Mouse (Mus musculus) liver, adult 2 months (tissue): ENCODE measurements around the gene Ctrc. TPM values are rescaled to one million over a fixed set of nuclear protein-coding genes. Genes with fewer than 3 reads are reported as not detected.

ENCODE experiments used
- DNase-seq: peaks from one replicate; pipeline ENCODE4 v3.0.0-alpha.2; 2011; ENCODE audit warnings: low read depth, low spot score; ENCODE audit errors: extremely low read depth
- H3K27ac ChIP-seq: fragments of 200-500 bp; replicated peaks from 2 replicates; pipeline ENCODE4 v1.5.1; 2012; ENCODE audit warnings: low read depth, mild to moderate bottlenecking, control low read depth, inconsistent platforms, low read length; ENCODE audit not compliant: insufficient read depth
- H3K27me3 ChIP-seq: fragments of 200-500 bp; 2 replicates; pipeline ENCODE4 v1.6.1; 2012; ENCODE audit warnings: mild to moderate bottlenecking, moderate library complexity, low read length, inconsistent platforms; ENCODE audit not compliant: control insufficient read depth, insufficient read depth
- H3K36me3 ChIP-seq: fragments of 200-500 bp; 2 replicates; pipeline ENCODE4 v1.6.1; 2012; ENCODE audit warnings: low read length, inconsistent platforms; ENCODE audit not compliant: control insufficient read depth, insufficient read depth
- H3K4me1 ChIP-seq: fragments of 200-500 bp; 2 replicates; pipeline ENCODE4 v1.6.1; 2011; ENCODE audit warnings: low read length; ENCODE audit not compliant: control insufficient read depth, insufficient read depth
- H3K4me3 ChIP-seq: fragments of 200-500 bp; 2 replicates; pipeline ENCODE4 v1.5.1; 2011; ENCODE audit warnings: low read depth, mild to moderate bottlenecking, control low read depth, low read length, moderate library complexity; ENCODE audit not compliant: insufficient read depth
- H3K79me2 ChIP-seq: fragments of 200-500 bp; 2 replicates; pipeline ENCODE4 v1.6.1; 2012; ENCODE audit warnings: inconsistent platforms, mild to moderate bottlenecking, low read length, moderate library complexity; ENCODE audit not compliant: control insufficient read depth, insufficient read depth
- H3K9ac ChIP-seq: fragments of 200-500 bp; 2 replicates; pipeline ENCODE4 v1.6.1; 2012; ENCODE audit warnings: low read depth, mild to moderate bottlenecking, control low read depth, inconsistent platforms, low read length
- CTCF ChIP-seq: fragments of 200-500 bp; IDR thresholded peaks from 2 replicates; pipeline ENCODE4 v1.5.1; 2011; ENCODE audit warnings: low read depth, low read length, control low read depth
- POLR2A ChIP-seq: fragments of 200-500 bp; IDR thresholded peaks from 2 replicates; pipeline ENCODE4 v1.6.1; 2011; ENCODE audit warnings: low read length, control low read depth; ENCODE audit not compliant: insufficient read depth; ENCODE audit errors: extremely low read depth
- WGBS: fragments of 180-500 bp; shearing (Covaris S2); methylation state at CpG from one replicate; pipeline ENCODE4 v1.1.7; 2018; 5-methylcytosine and 5-hydroxymethylcytosine counted together
- polyA plus RNA-seq: library from polyadenylated mRNA; depleted of rRNA; stranded (reverse); fragments of >200 nt; gene quantifications from 2 replicates; pipeline ENCODE4 v1.2.3, GENCODE M21; 2012
- total RNA-seq: library from RNA; depleted of rRNA; stranded (reverse); fragments of >200 nt; gene quantifications from 2 replicates; pipeline ENCODE4 v1.2.3, GENCODE M21; 2014

The Ctrc gene
- total and polyA plus RNA-seq, 2 experiments = 0.83 TPM; not detected in 1

DNA sequence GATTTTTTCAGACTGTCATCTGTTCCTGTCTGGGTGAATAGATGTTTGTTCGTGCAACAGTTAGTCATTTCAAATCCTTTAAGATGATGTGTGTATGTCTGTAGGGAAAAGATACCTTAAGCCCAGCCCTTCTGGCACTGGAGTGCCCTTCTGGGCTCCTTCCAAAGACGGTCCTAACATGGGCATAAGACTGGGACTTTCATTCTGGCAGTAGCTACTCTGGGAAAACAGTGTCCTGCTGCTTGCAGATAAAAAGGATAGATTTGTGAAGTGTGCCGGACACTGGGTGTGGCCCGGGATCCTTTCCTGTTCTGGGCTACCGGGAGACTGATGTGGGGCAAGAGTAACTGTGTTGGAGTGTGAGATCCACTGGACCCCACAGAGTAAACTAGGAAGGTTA, 35.8 kb upstream of the Ctrc start:
- H3K79me2 ChIP-seq = no peaks in the 10 kb centered on the region
- no peak overlapping the region for H3K27ac ChIP-seq
- H3K4me3 ChIP-seq = no peak overlapping the region
- DNase-seq = no peak
- no peak overlapping the region for H3K9ac ChIP-seq
- WGBS = 51% methylated on average over 5 of the region's 5 CpGs
- TF ChIP-seq POLR2A (no peak), CTCF (no peak)
- no peaks in the 10 kb centered on the region for H3K27me3 ChIP-seq
- no peaks in the 10 kb centered on the region for H3K36me3 ChIP-seq
- no peaks in the 10 kb centered on the region; the same call in 1 of the 2 replicates for H3K4me1 ChIP-seq

GRCm38 (mm10) chr4:141881289-141881914, 35.2 kb upstream of the Ctrc start:
- no peak for DNase-seq
- H3K9ac ChIP-seq = no peak overlapping the region
- no peaks in the 10 kb centered on the region; the same call in 1 of the 2 replicates for H3K4me1 ChIP-seq
- no peak for TF ChIP-seq CTCF
- TF ChIP-seq POLR2A = no peak
- no peak overlapping the region for H3K27ac ChIP-seq
- no peaks in the 10 kb centered on the region for H3K27me3 ChIP-seq
- H3K36me3 ChIP-seq = no peaks in the 10 kb centered on the region
- WGBS = 67% methylated on average over 10 of the region's 10 CpGs
- H3K4me3 ChIP-seq = no peak overlapping the region
- H3K79me2 ChIP-seq = no peaks in the 10 kb centered on the region

DNA sequence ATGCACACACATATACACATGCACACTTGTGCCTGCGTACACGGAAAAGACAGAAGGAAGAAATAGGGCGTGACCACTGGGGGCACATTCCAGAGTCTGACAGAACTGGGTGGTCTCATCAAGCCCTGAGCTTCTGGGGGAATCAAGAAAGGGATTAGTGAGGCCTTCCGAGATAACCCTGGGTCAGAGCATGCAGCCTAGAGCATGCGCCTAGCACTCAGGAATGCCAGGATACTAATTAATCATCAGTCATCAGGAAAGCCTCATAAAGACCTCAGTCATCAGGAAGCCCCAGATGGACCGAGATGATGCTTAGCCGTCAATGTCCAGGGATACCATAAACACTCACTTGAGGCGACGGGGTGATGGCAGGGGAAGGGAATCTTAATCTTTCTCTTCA, 33.7 kb upstream of the Ctrc start:
- no peak overlapping the region for H3K4me3 ChIP-seq
- H3K79me2 ChIP-seq = no peaks in the 10 kb centered on the region; the same call in 1 of the 2 replicates
- no peaks in the 10 kb centered on the region for H3K36me3 ChIP-seq
- 90% methylated on average over 9 of the region's 9 CpGs for WGBS
- TF ChIP-seq POLR2A (no peak), CTCF (no peak)
- no peaks in the 10 kb centered on the region for H3K27me3 ChIP-seq
- DNase-seq = no peak
- no peaks in the 10 kb centered on the region; the same call in 1 of the 2 replicates for H3K4me1 ChIP-seq
- no peak overlapping the region for H3K27ac ChIP-seq
- H3K9ac ChIP-seq = no peak overlapping the region

DNA sequence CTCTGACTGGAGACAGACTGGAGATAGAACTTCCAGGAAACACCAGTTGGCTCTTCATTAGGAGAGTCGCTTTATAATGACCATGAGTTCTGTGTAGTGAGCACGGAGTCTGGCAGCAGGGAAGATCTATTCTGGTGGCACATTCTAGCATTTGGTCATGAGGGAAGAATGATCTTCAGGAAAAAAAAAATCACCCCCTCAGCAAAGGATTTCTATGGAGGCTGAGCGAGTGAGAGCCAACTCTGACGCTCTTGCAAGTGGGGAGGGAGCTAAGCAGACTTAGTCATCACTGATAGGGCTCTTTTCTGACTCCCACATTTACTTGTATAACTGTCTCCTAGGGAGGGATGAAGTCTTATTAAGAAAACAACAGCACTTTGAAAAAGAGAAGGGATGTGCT, 32.9 kb upstream of the Ctrc start:
- Histone ChIP-seq H3K27me3 (no peaks in the 10 kb centered on the region), H3K79me2 (peaks cover 7% of the 10 kb centered on the region; the same call in 1 of the 2 replicates), H3K27ac (no peak overlapping the region), H3K9ac (no peak overlapping the region), H3K4me3 (no peak overlapping the region), H3K36me3 (no peaks in the 10 kb centered on the region), H3K4me1 (no peaks in the 10 kb centered on the region; the same call in 1 of the 2 replicates)
- 81% methylated on average over 4 of the region's 4 CpGs for WGBS
- TF ChIP-seq POLR2A = no peak
- TF ChIP-seq CTCF = no peak
- DNase-seq = no peak

GRCm38 (mm10) chr4:141878621-141879020, 32.5 kb upstream of the Ctrc start:
- H3K27ac ChIP-seq = no peak overlapping the region
- WGBS = 50% methylated on average over 7 of the region's 7 CpGs
- no peak for DNase-seq

DNA sequence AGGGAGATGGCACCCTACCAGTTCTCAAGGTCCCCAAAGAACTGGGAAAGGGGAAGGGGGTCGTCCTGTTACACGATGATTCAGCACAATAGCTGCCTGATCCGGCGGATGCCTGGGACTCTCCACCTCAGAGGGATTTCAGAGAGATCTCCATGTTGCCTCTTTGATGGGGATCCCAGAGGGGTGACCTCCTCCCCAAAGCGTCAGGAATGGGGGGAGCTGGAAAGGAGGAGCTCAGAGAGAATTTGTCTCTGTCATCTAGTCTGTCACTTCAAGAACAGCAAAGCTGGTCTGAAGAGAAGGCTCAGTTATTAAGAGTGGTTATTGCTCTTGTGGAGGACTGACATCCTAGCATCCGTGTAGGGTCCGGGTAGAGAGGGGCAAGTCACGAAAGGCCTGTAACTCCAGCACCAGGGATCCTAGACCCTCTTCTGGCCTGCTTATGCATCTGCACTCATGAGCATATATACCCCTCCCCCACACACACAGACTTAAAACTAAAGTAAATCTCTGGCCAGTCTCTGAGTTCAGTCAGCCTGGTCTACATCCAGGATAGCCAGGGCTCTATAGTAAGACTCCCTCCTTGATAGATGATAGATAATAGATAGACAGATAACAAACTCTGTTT, 29.4 kb upstream of the Ctrc start:
- peaks cover 20% of the 10 kb centered on the region; the same call in 1 of the 2 replicates for H3K4me1 ChIP-seq
- peaks cover 20% of the 10 kb centered on the region; the same call in 1 of the 2 replicates for H3K79me2 ChIP-seq
- DNase-seq = no peak
- no peaks in the 10 kb centered on the region for H3K36me3 ChIP-seq
- no peaks in the 10 kb centered on the region for H3K27me3 ChIP-seq
- H3K27ac ChIP-seq = no peak overlapping the region
- no peak overlapping the region for H3K4me3 ChIP-seq
- WGBS = 43% methylated on average over 8 of the region's 8 CpGs
- TF ChIP-seq POLR2A (no peak), CTCF (no peak)
- no peak overlapping the region; the same call in 1 of the 2 replicates for H3K9ac ChIP-seq

More at GRCm38 (mm10) chr4:141878621-141879020, 32.5 kb upstream of the Ctrc start:
- Histone ChIP-seq H3K36me3 (no peaks in the 10 kb centered on the region), H3K27me3 (no peaks in the 10 kb centered on the region), H3K9ac (no peak overlapping the region), H3K79me2 (peaks cover 11% of the 10 kb centered on the region; the same call in 1 of the 2 replicates), H3K4me3 (no peak overlapping the region), H3K4me1 (peaks cover 3% of the 10 kb centered on the region)
- TF ChIP-seq CTCF (no peak), POLR2A (no peak)
